Mouse (Mus musculus) 3T3-L1 (cell line): ENCODE measurements around the gene Hnrnph3.

Experiments used
- DNase-seq: peaks from one replicate; pipeline ENCODE4 v3.0.0-alpha.2; 2015; ENCODE audit warnings: low read depth, low spot score

Hnrnph3 gene

DNA sequence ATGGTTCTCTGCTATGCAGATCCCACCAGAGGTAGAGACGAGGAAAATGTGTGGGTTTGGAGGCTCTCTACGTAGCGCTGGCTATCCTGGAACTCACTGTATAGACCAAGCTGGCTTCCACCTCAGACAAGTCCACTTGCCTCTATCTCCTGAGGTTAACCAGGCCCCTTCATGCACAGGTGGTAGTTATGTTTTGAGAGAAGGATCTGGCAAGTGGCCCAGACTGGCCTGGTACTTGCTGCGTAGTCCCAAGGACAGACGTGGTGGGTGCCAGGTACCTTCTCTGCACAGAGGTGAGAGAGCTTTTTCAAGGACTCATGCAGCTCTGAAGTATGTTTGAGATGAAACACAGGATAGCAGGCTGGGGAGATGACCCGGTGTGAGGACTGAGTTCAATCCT lies 39.5 kb downstream of the Hnrnph3 start:
- DNase-seq = no peak

DNA sequence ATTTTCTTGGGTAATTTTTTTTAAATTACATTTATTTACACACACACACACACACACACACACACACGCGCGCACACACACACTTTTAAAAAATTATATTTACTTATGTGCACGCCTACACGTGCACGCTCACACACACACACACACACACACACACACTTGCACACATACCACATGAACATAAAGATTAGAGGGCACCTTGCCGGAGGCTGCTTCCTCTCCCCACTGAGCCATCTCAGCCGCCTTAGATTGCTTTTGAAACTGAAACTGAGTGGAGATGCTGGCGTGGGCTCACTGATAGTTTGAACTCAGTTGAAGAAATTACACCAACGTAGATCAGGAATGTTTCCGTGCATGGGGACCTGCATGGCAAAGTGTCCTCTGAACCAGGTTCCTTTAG lies 39.9 kb downstream of the Hnrnph3 start:
- no peak for DNase-seq

DNA sequence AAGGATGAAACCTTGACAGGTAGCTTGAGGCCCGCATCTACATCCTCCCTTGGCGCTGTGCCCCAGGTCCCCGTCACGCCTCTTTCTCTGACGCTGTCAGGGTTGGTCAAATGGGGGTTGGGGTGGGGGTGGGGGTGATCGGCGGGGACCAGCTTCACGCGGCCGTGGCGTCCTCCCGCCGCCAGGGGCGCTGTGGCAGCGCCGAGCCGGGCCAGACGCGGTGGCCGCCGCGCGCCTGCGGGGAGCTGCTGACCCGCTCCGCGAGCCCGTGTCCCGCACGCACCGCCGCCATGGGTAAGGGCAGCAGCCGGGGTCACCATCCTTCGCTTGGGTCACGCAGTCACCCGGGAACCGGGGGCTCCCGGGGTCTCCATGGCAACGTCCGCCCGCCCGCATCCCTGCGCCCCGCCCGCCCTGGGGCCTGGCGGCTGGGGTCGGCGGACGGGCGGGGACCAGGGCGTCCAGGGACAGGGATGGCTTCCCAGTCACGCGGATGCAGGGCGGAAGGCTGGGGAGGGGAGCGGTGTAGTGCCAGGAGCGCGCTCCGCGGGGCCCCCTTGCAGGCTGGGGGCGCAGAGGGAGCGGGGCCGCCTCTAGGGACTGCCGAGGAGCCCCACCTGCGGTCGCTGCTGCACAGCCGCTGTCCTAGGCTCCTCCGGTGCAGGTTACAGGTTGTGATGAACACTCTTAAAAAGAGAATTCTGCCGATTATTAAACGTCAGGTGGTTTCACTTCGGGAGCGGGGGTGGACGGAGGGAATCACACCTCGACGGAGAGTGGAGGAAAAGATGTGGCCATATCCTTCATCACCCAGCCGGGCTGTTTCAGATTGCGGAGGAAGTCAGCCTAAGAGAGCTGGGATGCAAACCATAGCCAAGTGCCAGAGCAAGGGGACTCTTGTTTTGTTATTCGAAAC lies 43.7 kb downstream of the Hnrnph3 start, which contains the start of gene Rufy2:
TSS of gene Rufy2 (plus strand) at position 185 of the 916 bp plus-strand sequence.
- DNase-seq = peak; percentile 77

DNA sequence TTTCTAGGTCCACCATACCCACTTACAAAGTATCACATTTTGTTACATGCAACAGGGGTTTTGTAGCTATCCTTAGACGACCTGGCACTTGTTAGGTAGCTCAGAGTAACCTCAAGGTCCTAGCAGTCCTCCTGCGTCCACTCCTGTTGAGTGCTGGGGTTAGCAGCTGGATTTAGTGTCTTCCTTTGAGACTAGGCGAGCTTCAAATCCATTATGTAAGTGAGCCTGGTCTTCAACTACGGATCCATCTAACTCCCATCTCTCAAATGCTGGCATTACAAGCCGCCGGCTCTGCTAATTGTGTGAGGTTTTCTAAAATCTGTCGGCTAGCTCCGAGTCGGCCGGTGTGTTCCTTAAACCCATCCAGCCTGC lies 44.4 kb downstream of the Hnrnph3 start:
- no peak for DNase-seq

DNA sequence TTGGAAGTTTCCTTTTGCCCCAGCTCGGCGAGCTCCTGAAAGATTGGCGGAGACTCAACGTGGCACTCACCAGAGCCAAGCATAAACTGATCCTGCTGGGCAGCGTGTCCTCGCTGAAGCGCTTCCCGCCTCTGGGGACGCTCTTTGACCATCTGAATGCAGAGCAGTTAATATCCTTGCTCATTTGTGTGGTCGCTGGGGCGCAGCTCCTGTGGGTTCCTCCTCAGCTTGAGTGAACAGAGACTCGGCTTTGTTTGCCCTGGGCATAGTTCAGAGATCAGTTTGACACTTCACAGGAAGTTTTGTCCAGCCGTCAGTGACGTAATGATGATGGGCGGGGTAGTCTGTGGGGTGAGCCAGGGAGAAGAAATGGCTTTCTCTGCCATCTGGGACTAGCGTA lies 52.2 kb downstream of the Hnrnph3 start:
- no peak for DNase-seq

GRCm38 (mm10) chr10:62966291-62966690 lies 57.7 kb downstream of the Hnrnph3 start:
- no peak for DNase-seq

- DNase-seq = no peak
These were observed 58.2 kb downstream of the Hnrnph3 start for GRCm38 (mm10) chr10:62965796-62966195.
